Mouse (Mus musculus): ENCODE measurements around the gene Ntrk3.

DNA sequence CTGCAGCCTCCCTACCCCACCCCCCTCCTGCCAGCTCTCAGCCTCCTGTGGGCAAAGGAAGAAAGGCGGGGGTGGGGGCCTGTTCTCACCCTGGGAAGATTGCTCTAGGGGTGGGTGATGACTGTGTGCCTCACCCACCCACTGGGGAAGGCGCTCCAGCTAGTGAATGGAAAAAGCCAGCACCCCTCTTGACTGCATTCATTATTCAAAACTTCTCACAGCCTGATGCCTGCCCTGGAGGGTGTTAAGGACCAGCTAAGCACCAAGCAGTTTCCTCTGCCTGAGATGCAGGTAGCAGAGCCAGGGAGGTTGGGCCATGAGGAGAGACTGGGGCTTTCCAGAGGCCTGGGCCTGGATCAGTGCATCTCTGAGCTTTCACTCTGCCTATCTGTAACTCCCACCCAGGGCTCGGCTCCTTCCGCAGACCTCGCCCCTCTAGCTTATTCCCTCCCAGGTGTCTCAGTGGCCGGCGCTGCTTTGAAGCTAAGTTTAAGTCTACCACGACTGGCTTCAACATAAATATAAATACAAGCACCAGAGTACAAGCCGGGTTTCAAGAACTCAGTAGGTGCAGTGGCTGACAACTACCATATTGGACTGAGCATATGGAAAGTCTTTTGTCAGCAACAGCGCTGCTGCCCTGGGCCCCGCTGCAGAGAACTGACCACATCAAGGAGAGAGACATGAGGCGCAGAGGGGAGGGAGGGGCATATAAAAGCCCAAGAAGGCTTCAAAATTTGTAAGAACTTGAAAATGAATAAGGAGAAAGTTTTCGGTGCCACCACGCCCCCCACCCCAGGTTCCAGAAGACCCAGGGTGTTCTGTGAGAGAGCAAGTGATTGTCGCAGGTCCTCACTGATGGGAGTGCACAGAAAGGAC is 140.3 kb downstream of the Ntrk3 start:
- TF ChIP-seq CTCF (IDR thresholded peaks at IDR 0.05; ENCODE audit: low read depth, low read length) (no peak), POLR2A (IDR thresholded peaks at IDR 0.05; ENCODE audit: extremely low read depth, insufficient read depth, low read length) (no peak)

Measured in liver, adult 2 months (tissue).